Mouse (Mus musculus) C2C12 (cell line): ENCODE measurements around the gene Arhgef40.

Experiments
- CTCF ChIP-seq: IDR thresholded peaks from one replicate; pipeline ENCODE4 v1.5.1; 2011; ENCODE audit not compliant: control insufficient read depth, insufficient read depth, insufficient read length
- USF1 ChIP-seq: IDR thresholded peaks from one replicate; pipeline ENCODE4 v1.6.1; 2011; ENCODE audit warnings: low read depth, mild to moderate bottlenecking, control low read depth, moderate library complexity

- TF ChIP-seq CTCF (no peak), USF1 (no peak)
Measured at GRCm38 (mm10) chr14:52013021-52013610, 28.6 kb downstream of the Arhgef40 start.
